Mouse (Mus musculus): ENCODE results near the gene Parn.

Gene Parn

GRCm38 (mm10) chr16:13556446-13556845 lies 111.5 kb downstream of the Parn start:
- no peak for DNase-seq (ENCODE audit: low spot score)

- DNase-seq (ENCODE audit: low spot score) = no peak
Observed at GRCm38 (mm10) chr16:13550667-13551066, 117.3 kb downstream of the Parn start.

GRCm38 (mm10) chr16:13549976-13550375 lies 118.0 kb downstream of the Parn start:
- no peak for DNase-seq (ENCODE audit: low spot score)

GRCm38 (mm10) chr16:13541816-13542215 lies 126.2 kb downstream of the Parn start:
- DNase-seq (ENCODE audit: low spot score) = no peak

- no peak for DNase-seq (ENCODE audit: low spot score)
Observed at GRCm38 (mm10) chr16:13541121-13541747, 126.7 kb downstream of the Parn start.

- DNase-seq (ENCODE audit: low spot score) = no peak
Observed at GRCm38 (mm10) chr16:13538933-13539648, 128.9 kb downstream of the Parn start.

- DNase-seq (ENCODE audit: low spot score) = no peak
Observed at GRCm38 (mm10) chr16:13538213-13538932, 129.6 kb downstream of the Parn start.

- no peak for DNase-seq (ENCODE audit: low spot score)
Observed at GRCm38 (mm10) chr16:13536404-13536803, 131.6 kb downstream of the Parn start.

GRCm38 (mm10) chr16:13535856-13536255 lies 132.1 kb downstream of the Parn start:
- no peak for DNase-seq (ENCODE audit: low spot score)

- no peak for DNase-seq (ENCODE audit: low spot score)
Observed at GRCm38 (mm10) chr16:13532840-13533239, 135.1 kb downstream of the Parn start.

- no peak for DNase-seq (ENCODE audit: low spot score)
Observed at GRCm38 (mm10) chr16:13531279-13531678, 136.7 kb downstream of the Parn start.

- no peak for DNase-seq (ENCODE audit: low spot score)
Observed at GRCm38 (mm10) chr16:13521359-13521758, 146.6 kb downstream of the Parn start.

GRCm38 (mm10) chr16:13520301-13520700 lies 147.7 kb downstream of the Parn start:
- DNase-seq (ENCODE audit: low spot score) = no peak

GRCm38 (mm10) chr16:13516214-13516613 lies 151.8 kb downstream of the Parn start:
- DNase-seq (ENCODE audit: low spot score) = no peak

GRCm38 (mm10) chr16:13515524-13515923 lies 152.4 kb downstream of the Parn start:
- DNase-seq (ENCODE audit: low spot score) = no peak

- DNase-seq (ENCODE audit: low spot score) = peak; percentile 28
Observed at GRCm38 (mm10) chr16:13505055-13505454, 162.9 kb downstream of the Parn start.

GRCm38 (mm10) chr16:13504476-13504875 lies 163.5 kb downstream of the Parn start:
- no peak for DNase-seq (ENCODE audit: low spot score)

GRCm38 (mm10) chr16:13498923-13499322 lies 169.0 kb downstream of the Parn start:
- DNase-seq (ENCODE audit: low spot score) = no peak

GRCm38 (mm10) chr16:13493981-13494380 lies 174.0 kb downstream of the Parn start:
- DNase-seq (ENCODE audit: low spot score) = no peak

- no peak for DNase-seq (ENCODE audit: low spot score)
Observed at GRCm38 (mm10) chr16:13492996-13493395, 175.0 kb downstream of the Parn start.

- no peak for DNase-seq (ENCODE audit: low spot score)
Observed at GRCm38 (mm10) chr16:13491776-13492175, 176.2 kb downstream of the Parn start.

Data from urinary bladder, postnatal 25 days (tissue).